Mouse (Mus musculus) ovary, postnatal 10 days (tissue): ENCODE data around the gene Ermard.

Experiments used
- DNase-seq: peaks from one replicate; pipeline ENCODE4 v3.0.0; 2022; ENCODE audit warnings: low spot score

Ermard gene

DNA sequence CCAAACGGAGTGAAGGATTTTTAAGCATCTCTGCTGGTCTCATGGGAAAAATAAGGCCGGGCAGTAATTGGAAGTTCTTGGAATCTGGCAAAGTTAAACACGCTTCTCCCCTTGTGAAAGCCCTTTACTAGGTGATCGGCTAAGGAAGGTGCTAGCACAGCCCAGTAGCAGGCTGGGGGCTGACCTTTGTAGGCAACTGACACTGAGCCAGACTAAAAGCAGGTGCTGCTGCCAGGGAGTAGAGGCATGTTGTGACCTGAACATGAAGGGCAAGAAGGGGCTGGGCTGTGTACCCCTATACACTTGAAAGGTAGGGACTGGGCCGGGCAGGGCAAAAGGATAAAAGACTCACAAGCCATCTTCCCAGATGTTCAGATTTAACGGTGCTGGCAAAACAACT lies 19.3 kb downstream of the Ermard start:
- no peak for DNase-seq

DNA sequence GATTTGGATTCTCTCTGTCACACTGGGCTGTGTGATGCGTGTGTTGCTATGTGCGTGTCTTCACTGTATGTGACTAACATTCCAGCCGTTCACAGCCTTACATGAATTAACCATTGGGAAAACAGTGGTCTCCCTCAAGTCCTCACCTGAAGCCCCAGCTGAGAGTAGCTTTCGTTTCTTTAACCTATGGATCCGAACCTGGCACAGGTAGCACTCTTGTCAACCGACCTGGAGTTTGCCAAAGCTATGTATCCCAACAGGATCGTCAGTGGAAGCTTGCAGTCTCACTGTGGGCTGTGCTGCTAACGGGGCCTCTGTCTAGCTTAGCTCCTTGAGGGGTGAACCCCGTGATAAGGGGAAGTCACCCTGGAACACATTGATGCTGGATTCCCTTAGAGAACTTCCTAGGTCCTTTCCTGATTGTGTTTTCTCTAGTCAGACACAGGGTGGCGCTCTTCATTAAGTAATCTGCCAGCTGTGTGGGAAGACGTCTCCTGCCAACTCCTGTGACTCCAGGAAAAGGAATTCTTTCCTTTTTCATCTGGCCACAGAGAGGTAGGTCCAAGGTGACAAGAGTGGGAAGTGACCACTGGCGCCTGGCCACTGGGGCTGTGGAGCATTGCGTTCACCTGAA lies 24.5 kb downstream of the Ermard start:
- peak; percentile 37 for DNase-seq

DNA sequence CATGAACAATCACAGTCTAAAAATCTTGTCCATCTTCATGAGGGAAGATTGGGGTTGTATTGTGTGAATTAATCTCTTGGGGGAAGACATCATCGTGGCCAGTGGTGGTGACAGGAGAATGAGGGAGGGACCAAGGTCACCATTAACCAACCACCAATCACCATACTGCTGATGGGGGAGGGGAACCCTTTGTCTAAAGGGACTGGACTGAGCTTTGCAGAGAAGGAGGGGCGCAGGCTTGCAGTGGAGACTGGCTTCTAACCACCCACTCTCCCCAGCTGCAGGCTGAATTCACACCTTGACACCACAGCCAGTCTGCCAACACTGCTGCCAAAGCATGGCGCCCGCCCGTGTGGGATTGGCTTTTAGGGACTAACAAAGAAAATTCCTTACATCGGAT lies 25.1 kb downstream of the Ermard start:
- no peak for DNase-seq

- DNase-seq, result no peak
These were observed 25.9 kb downstream of the Ermard start for GRCm38 (mm10) chr17:15066911-15067310.

DNA sequence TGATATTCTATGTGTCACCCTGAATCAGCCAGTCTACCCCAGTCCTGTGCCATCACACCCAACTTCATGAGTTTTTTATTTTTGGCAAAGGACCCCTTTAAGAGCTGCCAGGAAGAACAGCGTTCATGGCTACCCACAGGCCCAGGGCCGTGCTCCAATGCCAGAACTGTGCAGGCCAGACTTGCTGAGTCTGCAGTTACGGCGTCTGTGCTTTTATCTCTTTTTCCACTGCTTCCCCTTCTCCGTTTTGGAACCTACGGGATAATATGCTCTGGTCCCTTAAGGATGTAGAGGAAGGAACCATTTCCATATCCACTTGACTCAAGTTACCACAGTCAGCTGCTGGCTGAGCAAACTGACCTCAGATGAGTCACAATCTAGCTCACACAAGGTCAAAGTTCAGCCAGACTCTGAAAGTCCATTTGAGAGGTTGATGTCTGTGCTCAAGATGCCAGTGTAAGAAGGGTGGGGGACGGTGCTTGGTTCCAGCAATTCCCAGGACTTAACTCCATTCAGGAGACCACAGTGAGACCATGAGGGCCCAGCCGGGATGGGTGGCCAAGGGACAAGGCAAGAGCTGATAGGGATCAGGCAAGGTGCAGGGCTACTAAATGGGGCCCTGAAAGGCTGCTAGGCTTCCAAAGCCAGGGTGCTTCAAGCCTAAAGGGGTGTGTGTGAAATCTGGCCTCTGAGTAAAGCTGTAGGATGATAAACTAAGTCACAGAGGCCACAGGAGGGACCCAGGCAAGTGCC lies 27.2 kb downstream of the Ermard start:
- DNase-seq, result no peak

GRCm38 (mm10) chr17:15069124-15069523 lies 28.1 kb downstream of the Ermard start:
- no peak for DNase-seq

DNA sequence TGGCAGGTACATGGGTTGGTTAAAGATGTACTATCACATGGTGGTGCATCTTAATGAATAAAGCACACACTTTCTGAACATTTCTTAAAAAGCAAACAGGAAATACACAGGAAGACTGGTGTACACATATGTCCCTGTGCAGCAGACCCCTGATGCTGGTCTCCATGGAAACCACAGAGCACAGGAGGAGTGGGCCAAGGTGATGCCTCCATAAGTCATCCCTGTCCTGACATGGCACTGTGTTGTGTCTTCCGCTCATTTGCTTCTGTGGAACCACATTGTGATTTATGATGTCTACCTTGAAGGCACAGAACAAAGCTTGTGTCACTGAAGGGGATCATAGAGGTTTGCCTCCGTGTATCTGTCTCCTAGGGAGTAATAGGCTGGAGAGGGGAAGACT lies 31.2 kb downstream of the Ermard start:
- no peak for DNase-seq

GRCm38 (mm10) chr17:15075033-15075432 lies 34.0 kb downstream of the Ermard start:
- no peak for DNase-seq

GRCm38 (mm10) chr17:15077536-15077935 lies 36.5 kb downstream of the Ermard start:
- DNase-seq, result no peak

GRCm38 (mm10) chr17:15084226-15084848 lies 43.3 kb downstream of the Ermard start:
- no peak for DNase-seq

- no peak for DNase-seq
These were observed 44.0 kb downstream of the Ermard start for GRCm38 (mm10) chr17:15085006-15085405.

DNA sequence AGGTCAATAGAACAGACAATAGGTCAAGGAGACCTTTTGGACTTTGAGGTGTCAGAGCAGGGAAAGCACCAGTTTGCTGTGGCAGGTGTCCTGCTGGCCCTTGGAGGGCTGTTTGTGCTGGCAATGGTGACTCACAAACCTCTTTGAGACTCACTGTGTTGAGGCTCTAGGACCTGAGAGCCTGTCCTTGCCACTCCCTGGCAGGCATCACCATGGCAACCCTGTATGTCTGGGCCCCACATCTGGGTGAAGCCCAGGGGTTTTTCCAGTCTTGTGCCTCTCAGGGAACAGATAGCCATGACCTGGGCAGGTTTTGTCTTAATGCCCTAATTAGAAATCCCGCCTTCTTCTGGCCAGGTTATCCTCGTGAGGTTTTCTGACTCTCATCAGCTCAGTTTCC lies 47.2 kb downstream of the Ermard start:
- no peak for DNase-seq

GRCm38 (mm10) chr17:15088591-15089001 lies 47.6 kb downstream of the Ermard start:
- DNase-seq, result no peak

DNA sequence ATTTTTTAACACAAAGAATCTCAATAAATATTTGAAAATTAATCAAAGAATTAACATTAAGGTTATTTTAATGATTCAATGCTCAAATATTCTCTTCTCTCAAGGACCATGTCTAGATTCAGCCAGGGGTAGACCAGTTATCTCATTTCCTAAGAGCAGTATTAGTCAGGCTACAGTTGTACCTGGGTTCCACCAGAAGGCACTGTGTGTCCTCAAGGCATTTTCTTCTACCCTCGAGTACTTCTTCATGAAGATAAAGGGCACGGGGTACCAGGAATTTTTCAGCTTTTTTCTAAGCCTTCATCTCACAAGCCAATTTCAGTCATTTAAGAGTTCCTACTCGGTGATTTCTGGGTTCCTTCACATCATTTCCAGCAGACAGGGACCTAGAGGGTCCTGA lies 50.7 kb downstream of the Ermard start:
- no peak for DNase-seq

DNA sequence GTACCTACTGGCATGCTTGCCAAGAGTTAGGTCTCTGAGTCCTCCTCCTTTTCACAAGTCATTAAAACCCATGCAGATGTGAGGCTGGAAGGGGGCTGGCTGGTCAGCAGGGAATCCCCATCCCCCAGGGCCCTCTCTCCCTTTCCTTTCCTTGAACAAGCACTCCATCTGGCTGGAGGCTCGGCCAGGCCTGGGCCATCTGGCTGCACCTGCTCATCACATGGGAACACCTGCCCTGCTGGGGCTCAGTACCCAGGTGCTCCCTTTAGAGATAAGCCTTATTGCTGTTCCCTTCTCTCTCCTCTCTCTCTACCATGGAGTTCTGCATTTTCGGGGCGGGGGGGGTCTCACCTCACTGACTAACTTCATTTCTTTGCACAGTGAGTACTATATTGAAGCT lies 52.5 kb downstream of the Ermard start:
- no peak for DNase-seq

DNA sequence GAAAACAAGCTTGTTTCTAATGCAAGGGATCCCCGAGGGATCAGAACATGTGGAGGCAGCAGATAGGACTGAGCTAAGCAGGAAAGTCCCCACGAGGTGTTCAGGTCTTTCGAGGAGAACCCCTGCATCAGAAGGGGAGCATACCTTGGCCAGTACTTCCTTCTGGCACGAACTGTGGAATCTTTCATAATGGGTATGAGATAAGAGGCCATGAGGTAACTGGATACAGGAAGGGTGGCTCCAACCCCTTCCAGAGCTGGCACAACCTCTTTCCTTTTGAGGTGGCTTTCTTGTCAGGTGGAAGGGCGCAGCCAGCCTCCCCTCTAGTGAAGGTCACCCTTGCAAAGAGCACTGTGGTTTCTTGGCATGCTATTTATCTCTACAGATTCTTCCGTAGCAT lies 55.8 kb downstream of the Ermard start:
- DNase-seq, result no peak

GRCm38 (mm10) chr17:15098677-15099076 lies 57.7 kb downstream of the Ermard start:
- DNase-seq, result no peak

DNA sequence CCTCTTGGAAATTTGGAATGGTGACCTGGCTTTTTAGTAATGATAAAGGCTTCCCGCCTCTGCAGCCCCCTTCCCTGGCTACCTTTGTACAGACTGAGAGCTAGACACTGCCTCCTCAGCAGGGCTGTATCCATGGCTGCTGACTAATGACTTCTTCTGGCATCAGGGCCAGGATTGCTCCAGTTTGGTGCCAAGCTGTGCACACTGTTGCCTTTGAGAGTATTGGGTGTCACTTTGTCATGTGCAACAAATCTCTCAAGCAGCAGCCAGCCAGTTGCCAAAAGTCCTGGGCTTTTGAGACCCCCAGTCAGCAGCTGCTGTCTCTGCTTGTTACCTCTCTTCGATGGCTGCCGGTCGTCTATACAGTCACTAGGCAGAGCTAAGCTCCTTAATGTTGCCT lies 60.3 kb downstream of the Ermard start:
- DNase-seq, result no peak

GRCm38 (mm10) chr17:15107143-15107649 lies 66.2 kb downstream of the Ermard start:
- DNase-seq, result no peak

GRCm38 (mm10) chr17:15108473-15109441 lies 67.7 kb downstream of the Ermard start:
- no peak for DNase-seq

GRCm38 (mm10) chr17:15115550-15115949 lies 74.5 kb downstream of the Ermard start:
- DNase-seq, result no peak

- DNase-seq, result no peak
These were observed 79.1 kb downstream of the Ermard start for GRCm38 (mm10) chr17:15120096-15120495.
